22 mouse cellular contexts compared by ENCODE assay signal in genomic region chr2:75461019-75461418, GRCm38 (mm10).
DNase-seq lines count a peak whose midpoint lies in the region; ATAC-seq and TF ChIP-seq lines count a peak whose summit lies in the region.
"Had no signal": no experiment of that assay in that cellular context is flagged by ENCODE, and none has a peak within 500 bp of the region (broad histone marks: within the 10 kb centered on the region; RNA-seq: fewer than 3 reads in every experiment).

No protein-coding gene starts in this region.

- no peak for TF ChIP-seq CTCF in liver, embryonic 14.5 days (IDR thresholded peaks at IDR 0.05; ENCODE audit: low read depth)
- TF ChIP-seq CTCF in liver, postnatal 0 days (IDR thresholded peaks at IDR 0.05; ENCODE audit: low read depth), result no peak

- H3K4me1 ChIP-seq in liver, embryonic 14.5 days (replicated peaks; ENCODE audit: control insufficient read depth in 2 of 2, insufficient read depth in 2 of 2, low read length in 1 of 2), result no peaks in the 10 kb centered on the region
- no peaks in the 10 kb centered on the region for H3K4me1 ChIP-seq in liver, embryonic 12.5 days
- no peaks in the 10 kb centered on the region for H3K4me1 ChIP-seq in liver, postnatal 0 days (ENCODE audit: insufficient read depth)
- H3K4me1 ChIP-seq: kidney, embryonic 15.5 days; stomach, embryonic 15.5 days had no signal

- no peaks in the 10 kb centered on the region for H3K9me3 ChIP-seq in liver, embryonic 14.5 days (ENCODE audit: control insufficient read depth, low read length)
- no peaks in the 10 kb centered on the region for H3K9me3 ChIP-seq in liver, embryonic 12.5 days (replicated peaks)
- H3K9me3 ChIP-seq in liver, postnatal 0 days (ENCODE audit: low read length), result no peaks in the 10 kb centered on the region
- H3K9me3 ChIP-seq: embryonic facial prominence, embryonic 13.5 days; heart, embryonic 12.5 days; kidney, embryonic 15.5 days; midbrain, embryonic 10.5 days; neural tube, embryonic 13.5 days; stomach, embryonic 15.5 days had no signal

- H3K4me2 ChIP-seq in liver, embryonic 14.5 days (ENCODE audit: low read depth), result no peak overlapping the region
- H3K4me2 ChIP-seq in liver, embryonic 12.5 days, result no peak overlapping the region
- no peak overlapping the region for H3K4me2 ChIP-seq in liver, postnatal 0 days (ENCODE audit: low read depth, low read length)
- H3K4me2 ChIP-seq: embryonic facial prominence, embryonic 13.5 days; heart, embryonic 12.5 days; kidney, embryonic 15.5 days; neural tube, embryonic 13.5 days; stomach, embryonic 15.5 days had no signal

- DNase-seq in liver, embryonic 14.5 days (ENCODE audit: low read depth in 3 of 3, low spot score in 3 of 3), result peak in 1 of 3 experiments; percentile 13
- peak; percentile 8 for DNase-seq in adipocyte (ENCODE audit: low spot score)
- no peak for DNase-seq in liver, postnatal 0 days
- DNase-seq in thymus, postnatal 0 days (ENCODE audit: low spot score), result no peak
- no peak for DNase-seq in kidney, postnatal 25 days
- no peak for DNase-seq in lung, postnatal 14 days
- DNase-seq: adrenal gland, adult 2 months; B cell, adult 2 months; cerebellum, postnatal 10 days; forebrain, postnatal 0 days; heart, postnatal 14 days; thymus, adult 18-20 months had no signal

- 55% methylated on average over 5 of the region's 5 CpGs for WGBS in liver, embryonic 14.5 days (ENCODE audit: insufficient replicate concordance)
- WGBS in liver, embryonic 12.5 days (ENCODE audit: insufficient replicate concordance), result 62% methylated on average over 5 of the region's 5 CpGs
- WGBS in liver, postnatal 0 days (ENCODE audit: insufficient replicate concordance), result 66% methylated on average over 5 of the region's 5 CpGs

- H3K36me3 ChIP-seq in liver, embryonic 14.5 days (replicated peaks; ENCODE audit: control insufficient read depth, insufficient read depth, low read depth), result no peaks in the 10 kb centered on the region
- H3K36me3 ChIP-seq in liver, embryonic 12.5 days, result no peaks in the 10 kb centered on the region
- no peaks in the 10 kb centered on the region for H3K36me3 ChIP-seq in liver, postnatal 0 days (replicated peaks; ENCODE audit: insufficient read depth, low read length)
- H3K36me3 ChIP-seq: embryonic facial prominence, embryonic 13.5 days; heart, embryonic 12.5 days; kidney, embryonic 15.5 days; midbrain, embryonic 10.5 days; neural tube, embryonic 13.5 days; stomach, embryonic 15.5 days had no signal

- H3K27ac ChIP-seq in liver, embryonic 14.5 days, result no peak overlapping the region
- no peak overlapping the region for H3K27ac ChIP-seq in liver, embryonic 12.5 days
- no peak overlapping the region for H3K27ac ChIP-seq in liver, postnatal 0 days (ENCODE audit: low read depth)
- H3K27ac ChIP-seq: embryonic facial prominence, embryonic 13.5 days; hindbrain, postnatal 0 days; kidney, embryonic 15.5 days; midbrain, embryonic 10.5 days; neural tube, embryonic 13.5 days; stomach, embryonic 15.5 days had no signal

- no peaks in the 10 kb centered on the region for H3K27me3 ChIP-seq in liver, embryonic 14.5 days (ENCODE audit: control insufficient read depth, insufficient read depth, low read length)
- H3K27me3 ChIP-seq in liver, embryonic 12.5 days (replicated peaks), result no peaks in the 10 kb centered on the region
- H3K27me3 ChIP-seq in liver, postnatal 0 days (ENCODE audit: insufficient read depth, low read length), result no peaks in the 10 kb centered on the region
- H3K27me3 ChIP-seq: embryonic facial prominence, embryonic 13.5 days; heart, embryonic 12.5 days; kidney, embryonic 15.5 days; neural tube, embryonic 13.5 days; stomach, embryonic 15.5 days had no signal

- no peak overlapping the region for H3K9ac ChIP-seq in liver, embryonic 14.5 days (replicated peaks)
- no peak overlapping the region for H3K9ac ChIP-seq in liver, embryonic 12.5 days
- no peak overlapping the region for H3K9ac ChIP-seq in liver, postnatal 0 days (replicated peaks)
- H3K9ac ChIP-seq: embryonic facial prominence, embryonic 13.5 days; forebrain, postnatal 0 days; heart, embryonic 12.5 days; kidney, embryonic 15.5 days; neural tube, embryonic 13.5 days; stomach, embryonic 15.5 days had no signal

- peak; percentile 82 for TF ChIP-seq EP300 in liver, embryonic 14.5 days (IDR thresholded peaks at IDR 0.05; ENCODE audit: low read depth)
- TF ChIP-seq EP300 in liver, postnatal 0 days (IDR thresholded peaks at IDR 0.05; ENCODE audit: low read depth), result peak; percentile 95

- no peak overlapping the region for H3K4me3 ChIP-seq in liver, embryonic 14.5 days (ENCODE audit: insufficient read depth in 1 of 2, low read depth in 2 of 2, low read length in 2 of 2)
- no peak overlapping the region for H3K4me3 ChIP-seq in liver, embryonic 12.5 days
- no peak overlapping the region for H3K4me3 ChIP-seq in liver, postnatal 0 days (ENCODE audit: low read depth, low read length)
- H3K4me3 ChIP-seq: embryonic facial prominence, embryonic 13.5 days; heart, embryonic 12.5 days; kidney, embryonic 15.5 days; midbrain, embryonic 10.5 days; neural tube, embryonic 13.5 days; stomach, embryonic 15.5 days had no signal

- ATAC-seq in liver, embryonic 14.5 days (ENCODE audit: insufficient read depth), result peak; percentile 68
- ATAC-seq in liver, embryonic 12.5 days, result no peak
- peak; percentile 71 for ATAC-seq in erythroid progenitor cell, adult 5-6 weeks (replicated peaks; ENCODE audit: low FRiP score, poor library complexity, severe bottlenecking)
- ATAC-seq in liver, postnatal 0 days, result peak; percentile 70
- ATAC-seq: forebrain, postnatal 0 days; hindbrain, postnatal 0 days; intestine, postnatal 0 days had no signal
